Mouse (Mus musculus): ENCODE data around the gene Fgr.
A peak's percentile ranks its signal among the peaks of the same experiment; 100 is the strongest.

Gene Fgr

GRCm38 (mm10) chr4:133016677-133017415 is 43.0 kb downstream of the Fgr start:
- peak; percentile 54 for DNase-seq

DNA sequence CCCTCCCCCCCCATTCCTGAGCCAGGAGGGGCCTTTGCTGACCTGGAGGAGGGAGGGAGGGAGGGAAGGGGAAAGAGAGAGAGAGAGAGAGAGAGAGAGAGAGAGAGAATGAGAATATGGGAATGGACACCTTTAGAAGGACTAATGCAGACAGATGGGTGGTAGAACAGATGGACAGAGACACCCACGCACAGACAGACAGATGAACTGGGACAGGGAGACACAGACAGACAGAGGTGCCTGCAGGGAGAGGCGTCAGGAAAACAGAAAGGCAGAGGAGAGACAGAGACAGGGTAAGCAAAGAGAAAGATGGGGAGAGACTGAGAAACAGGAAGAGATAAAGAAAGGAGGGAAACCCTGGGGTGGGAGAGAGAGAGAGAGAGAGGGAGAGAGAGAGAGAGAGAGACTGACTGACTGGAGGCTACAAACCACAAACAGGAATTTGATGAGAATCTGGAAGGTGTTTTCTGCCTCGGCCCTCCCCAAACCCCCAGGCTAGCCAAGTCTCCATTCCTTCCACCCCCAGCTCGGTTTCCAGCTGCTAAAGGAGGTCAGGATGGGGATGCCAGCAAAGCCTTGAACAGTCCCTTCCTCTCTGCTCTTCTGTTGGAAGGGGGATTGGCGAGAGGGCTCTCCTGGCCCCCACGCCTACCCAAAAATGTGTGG is 43.8 kb downstream of the Fgr start:
- DNase-seq = no peak

DNA sequence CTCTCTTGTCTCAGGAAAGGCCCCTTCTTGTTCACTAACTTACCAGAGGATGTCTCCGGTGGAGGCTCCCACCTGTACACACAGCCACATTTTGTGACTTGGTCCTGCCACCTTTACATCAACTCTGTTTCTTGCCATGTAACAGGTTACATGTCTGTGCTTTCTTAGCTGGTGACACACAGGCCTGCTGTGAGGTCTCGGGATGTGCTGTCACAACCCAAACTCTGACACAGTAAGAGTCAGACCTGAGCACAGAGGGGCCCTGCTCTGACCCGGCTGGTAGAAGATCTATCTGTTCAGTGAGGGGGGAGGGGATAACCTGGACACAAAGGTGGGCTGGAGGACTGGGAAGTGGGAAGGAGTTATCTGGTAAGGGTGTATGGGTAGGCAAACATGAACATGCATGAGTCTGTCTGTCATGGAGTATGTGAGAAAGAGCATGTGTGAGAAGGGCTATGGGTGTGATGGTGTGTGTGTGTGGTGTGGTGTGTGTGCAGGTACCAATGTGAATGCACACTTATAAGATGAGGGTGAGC is 44.4 kb downstream of the Fgr start:
- DNase-seq = no peak

GRCm38 (mm10) chr4:133020721-133021120 is 46.8 kb downstream of the Fgr start:
- no peak for DNase-seq

GRCm38 (mm10) chr4:133021181-133021671 is 47.3 kb downstream of the Fgr start:
- DNase-seq = peak; percentile 74

- DNase-seq = peak; percentile 60
Measured at GRCm38 (mm10) chr4:133022217-133022616, 48.3 kb downstream of the Fgr start.

- peak; percentile 74 for DNase-seq
Measured at GRCm38 (mm10) chr4:133022954-133023635, 49.2 kb downstream of the Fgr start.

DNA sequence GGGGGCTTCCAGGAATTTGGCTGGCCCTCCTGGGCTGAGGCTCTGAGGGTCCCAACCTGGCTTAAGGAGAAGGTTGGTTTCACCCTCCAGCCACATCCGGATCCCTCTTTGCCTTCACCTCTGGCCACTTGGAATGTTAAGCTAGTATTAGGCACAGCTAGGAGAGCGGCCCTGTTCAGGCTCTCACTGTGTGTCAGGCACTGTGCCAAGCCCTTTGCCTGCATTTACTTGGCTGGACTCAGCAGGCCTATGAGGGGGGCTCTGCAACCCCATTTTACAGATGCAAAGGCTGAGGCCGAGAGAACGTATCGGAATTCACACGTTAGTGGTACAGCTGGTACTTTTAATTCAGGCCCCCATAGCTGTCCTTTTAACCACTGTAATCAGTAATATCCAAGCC is 49.7 kb downstream of the Fgr start:
- DNase-seq = peak; percentile 68

DNA sequence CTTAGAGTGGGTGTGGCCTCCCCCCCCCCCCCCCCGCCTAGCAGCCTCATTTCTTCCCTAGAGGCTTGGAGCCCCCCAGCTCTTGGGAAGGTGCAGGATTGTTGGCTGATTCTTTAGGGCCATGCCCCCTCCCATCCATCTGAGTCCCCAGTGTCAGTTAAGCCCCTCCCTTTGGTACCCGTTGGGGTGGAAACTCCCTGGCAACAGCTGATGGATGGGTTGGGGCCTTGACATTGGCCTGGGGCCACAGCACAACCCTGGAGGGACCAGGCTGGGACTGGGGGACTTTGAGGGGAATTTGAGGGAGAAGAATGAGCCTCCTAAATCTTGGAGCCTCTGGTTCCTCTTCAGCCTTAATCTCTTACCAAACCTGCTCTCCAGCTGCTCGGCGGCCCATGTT is 50.5 kb downstream of the Fgr start:
- no peak for DNase-seq

- peak; percentile 74 for DNase-seq
Measured at GRCm38 (mm10) chr4:133024969-133025685, 51.2 kb downstream of the Fgr start.

GRCm38 (mm10) chr4:133026272-133026671 is 52.4 kb downstream of the Fgr start:
- peak; percentile 1 for DNase-seq

DNA sequence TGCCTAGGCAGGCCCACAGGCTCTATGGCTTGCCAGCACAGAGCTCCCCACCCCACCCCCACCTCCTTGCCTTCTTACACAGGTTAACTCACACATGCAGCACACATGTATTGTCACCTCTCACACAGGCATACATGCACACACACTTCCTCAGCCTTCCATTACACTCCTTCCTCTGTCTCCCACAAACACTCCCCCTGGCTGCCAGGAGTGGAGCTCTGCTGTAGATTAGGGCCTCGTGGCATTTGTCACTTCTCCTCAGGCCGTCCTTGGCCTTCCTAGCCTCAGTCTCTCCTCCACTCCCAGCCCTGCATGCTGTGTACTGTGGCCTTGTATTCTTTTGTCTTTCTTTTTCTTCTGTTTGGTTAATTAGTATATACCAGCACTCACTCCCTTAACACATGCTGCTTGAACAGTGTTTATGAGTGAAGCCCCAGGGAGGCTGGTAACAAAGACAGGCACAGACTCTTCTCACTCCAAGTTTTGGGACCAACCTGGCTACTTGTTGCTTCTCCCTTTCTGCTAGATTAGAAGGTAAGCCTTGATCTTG is 53.0 kb downstream of the Fgr start:
- DNase-seq = peak; percentile 23

- no peak for DNase-seq
Measured at GRCm38 (mm10) chr4:133027721-133028120, 53.8 kb downstream of the Fgr start.

DNA sequence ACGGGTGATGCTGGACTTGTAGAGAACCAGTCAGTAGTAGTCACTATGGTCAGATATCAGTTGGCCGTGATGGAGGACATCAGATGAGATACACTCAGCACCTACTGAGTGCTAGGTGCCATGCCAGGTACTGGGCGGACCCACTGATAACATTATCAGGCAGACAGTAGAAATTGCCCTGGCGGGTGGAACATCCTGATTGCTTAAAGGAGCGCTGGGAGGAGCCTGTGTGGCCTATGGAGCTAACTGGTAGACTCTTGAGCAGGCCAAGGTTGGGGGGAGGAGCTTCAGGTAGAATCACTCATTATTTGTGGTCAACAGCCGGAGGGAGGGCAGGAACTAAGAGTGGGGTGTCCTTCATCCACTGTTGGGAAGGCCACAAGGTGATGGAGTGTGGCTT is 54.3 kb downstream of the Fgr start:
- DNase-seq = no peak

DNA sequence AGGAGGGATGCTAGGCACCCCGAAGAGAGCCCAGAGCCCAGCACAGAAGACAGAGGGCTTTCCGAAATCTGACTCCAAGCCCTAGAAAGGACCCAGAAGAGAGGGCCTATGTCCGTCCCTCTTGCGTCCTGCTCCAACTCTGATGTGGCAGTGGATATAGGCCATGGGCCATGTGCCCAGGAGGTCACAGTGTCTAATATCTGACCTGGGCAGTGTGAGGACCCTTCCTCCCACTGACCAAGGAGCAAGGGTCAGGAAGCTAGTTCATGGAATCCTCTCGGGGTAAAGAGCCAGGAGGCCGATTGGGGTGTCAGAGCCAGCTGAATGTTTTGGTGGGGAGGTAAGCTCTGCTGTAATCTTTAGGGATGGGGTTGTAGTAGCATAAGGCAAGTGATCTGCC is 55.0 kb downstream of the Fgr start:
- DNase-seq = no peak

DNA sequence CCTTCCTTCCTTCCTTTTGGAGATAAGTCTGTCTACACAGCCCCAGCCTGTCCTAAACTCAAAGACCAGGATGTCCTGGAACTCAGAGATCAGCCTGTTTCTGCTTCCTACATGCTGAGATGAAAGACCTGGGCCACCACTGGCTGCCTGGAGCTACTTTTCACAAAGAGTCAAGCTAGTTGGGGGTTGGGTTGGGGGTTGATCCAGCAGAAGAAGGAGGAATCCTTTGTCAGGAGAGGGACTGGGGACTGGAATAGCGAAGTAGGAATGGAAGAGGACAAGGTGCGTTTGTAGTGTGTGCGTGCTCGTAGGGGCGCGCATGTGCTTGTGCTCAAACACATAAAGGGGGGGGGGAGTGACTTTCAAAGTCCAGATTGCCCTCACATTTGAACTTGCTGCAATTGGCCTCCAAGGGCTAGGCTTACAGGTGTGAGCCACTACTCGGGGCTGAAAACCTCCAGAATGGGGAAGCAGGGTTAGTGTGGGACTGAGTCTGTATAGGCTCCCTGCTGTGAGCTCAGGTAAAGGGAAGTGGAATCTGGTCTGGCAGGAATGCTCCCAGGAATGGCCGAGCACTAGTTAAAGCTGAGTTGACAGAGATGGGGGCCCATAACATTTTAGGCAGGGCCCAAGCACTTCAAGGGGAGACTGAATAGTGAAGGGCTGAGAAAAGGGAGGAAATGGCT is 58.7 kb downstream of the Fgr start:
- DNase-seq = no peak

- DNase-seq = peak; percentile 32
Measured at GRCm38 (mm10) chr4:133034478-133034877, 60.6 kb downstream of the Fgr start.

GRCm38 (mm10) chr4:133035446-133035845 is 61.6 kb downstream of the Fgr start:
- no peak for DNase-seq

- no peak for DNase-seq
Measured at GRCm38 (mm10) chr4:133035946-133036345, 62.1 kb downstream of the Fgr start.

GRCm38 (mm10) chr4:133037293-133037692 is 63.4 kb downstream of the Fgr start:
- DNase-seq = no peak

- DNase-seq = no peak
Measured at GRCm38 (mm10) chr4:133037798-133038197, 63.9 kb downstream of the Fgr start.
